Mouse (Mus musculus): ENCODE measurements around the gene Opcml.

DNA sequence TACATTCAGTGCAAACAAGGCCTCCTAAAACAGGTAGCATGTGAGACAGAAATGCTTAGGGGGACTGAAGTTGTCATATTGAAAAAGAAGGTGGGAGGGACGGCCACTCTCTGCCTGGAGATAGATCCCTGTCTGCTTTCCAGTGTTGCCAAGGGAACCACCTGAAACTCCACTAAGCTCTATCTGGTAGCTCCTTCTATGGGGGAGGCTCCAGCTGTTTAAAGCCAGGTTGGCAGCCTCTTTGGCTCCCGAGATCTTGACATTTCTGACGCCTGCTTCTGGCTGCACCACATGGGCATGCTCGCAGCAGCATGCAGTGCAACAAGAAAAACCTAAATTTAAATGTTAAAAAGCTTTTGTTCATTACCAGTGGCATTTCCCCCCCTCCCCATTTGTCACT is 537.4 kb downstream of the Opcml start:
- TF ChIP-seq TAL1 (IDR thresholded peaks at IDR 0.05; ENCODE audit: low read length) (no peak), GATA1 (IDR thresholded peaks at IDR 0.05; ENCODE audit: low read length) (no peak)

Data from erythroblast, embryonic 14.5 days (primary cell).